Mouse (Mus musculus): ENCODE data around the gene Gm13199. TPM values are rescaled to one million over a fixed set of nuclear protein-coding genes. Genes with fewer than 3 reads are reported as not detected.

The Gm13199 gene
- polyA plus RNA-seq (2011; ENCODE audit: insufficient read depth, insufficient read length, low read depth, missing spikeins), result 1.0 and 2.1 TPM in 2 replicates

DNA sequence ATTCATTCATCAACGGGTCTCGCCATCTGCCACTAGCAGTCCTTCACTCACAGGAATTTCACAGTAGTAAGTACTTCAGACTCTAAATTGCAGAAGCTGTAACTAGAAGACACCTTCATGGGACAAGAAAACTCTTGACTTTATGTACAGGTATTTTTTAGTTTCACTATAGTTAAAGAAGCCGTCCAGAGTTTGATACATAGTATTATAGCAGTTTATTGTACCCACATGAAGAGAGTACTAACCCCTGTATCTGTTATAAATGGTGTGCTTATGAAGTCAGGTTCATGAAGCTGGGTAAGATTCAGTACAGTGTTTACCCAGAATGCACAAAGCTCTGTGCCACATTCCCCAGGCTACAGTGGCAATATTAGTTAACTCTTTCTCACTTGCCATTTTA is at the start of gene Gm13199:
Gene Gm13199 (minus strand): TSS at position 101 of the 400 bp plus-strand sequence.
- peaks cover 33% of the 10 kb centered on the region for H3K36me3 ChIP-seq (ENCODE audit: control insufficient read depth, insufficient read depth, low read length, poor library complexity, severe bottlenecking)
- no peak within 1 kb of the TSS for H3K9ac ChIP-seq (ENCODE audit: low read depth, poor library complexity, severe bottlenecking)
- H3K27me3 ChIP-seq (ENCODE audit: control insufficient read depth, insufficient read depth, low read length, poor library complexity, severe bottlenecking), result no peaks in the 10 kb centered on the region
- H3K4me1 ChIP-seq (ENCODE audit: control insufficient read depth, insufficient read depth, low read length), result no peaks in the 10 kb centered on the region
- H3K27ac ChIP-seq (ENCODE audit: insufficient read depth, low read length), result no peak within 1 kb of the TSS
- TF ChIP-seq EP300 (IDR thresholded peaks at IDR 0.05; ENCODE audit: insufficient read depth, low read depth, low read length), result no peak
- no peak for TF ChIP-seq POLR2A (IDR thresholded peaks at IDR 0.05; ENCODE audit: insufficient read depth, low read length)
- TF ChIP-seq CTCF (IDR thresholded peaks at IDR 0.05; ENCODE audit: low read depth, low read length), result no peak
- H3K4me3 ChIP-seq (ENCODE audit: low read depth, low read length), result no peak within 1 kb of the TSS
- no peaks in the 10 kb centered on the region for H3K9me3 ChIP-seq (replicated peaks; ENCODE audit: control insufficient read depth, insufficient read depth, low read length, poor library complexity, severe bottlenecking)

- Histone ChIP-seq H3K9ac (ENCODE audit: low read depth, poor library complexity, severe bottlenecking) (no peak overlapping the region), H3K4me3 (ENCODE audit: low read depth, low read length) (no peak overlapping the region), H3K4me1 (ENCODE audit: control insufficient read depth, insufficient read depth, low read length) (no peaks in the 10 kb centered on the region), H3K36me3 (ENCODE audit: control insufficient read depth, insufficient read depth, low read length, poor library complexity, severe bottlenecking) (peaks cover 14% of the 10 kb centered on the region), H3K9me3 (replicated peaks; ENCODE audit: control insufficient read depth, insufficient read depth, low read length, poor library complexity, severe bottlenecking) (no peaks in the 10 kb centered on the region), H3K27ac (ENCODE audit: insufficient read depth, low read length) (no peak overlapping the region), H3K27me3 (ENCODE audit: control insufficient read depth, insufficient read depth, low read length, poor library complexity, severe bottlenecking) (no peaks in the 10 kb centered on the region)
- no peak for TF ChIP-seq POLR2A (IDR thresholded peaks at IDR 0.05; ENCODE audit: insufficient read depth, low read length)
- no peak for TF ChIP-seq EP300 (IDR thresholded peaks at IDR 0.05; ENCODE audit: insufficient read depth, low read depth, low read length)
- no peak for TF ChIP-seq CTCF (IDR thresholded peaks at IDR 0.05; ENCODE audit: low read depth, low read length)
Observed at GRCm38 (mm10) chr2:5911282-5911965, 48.7 kb upstream of the Gm13199 start.

DNA sequence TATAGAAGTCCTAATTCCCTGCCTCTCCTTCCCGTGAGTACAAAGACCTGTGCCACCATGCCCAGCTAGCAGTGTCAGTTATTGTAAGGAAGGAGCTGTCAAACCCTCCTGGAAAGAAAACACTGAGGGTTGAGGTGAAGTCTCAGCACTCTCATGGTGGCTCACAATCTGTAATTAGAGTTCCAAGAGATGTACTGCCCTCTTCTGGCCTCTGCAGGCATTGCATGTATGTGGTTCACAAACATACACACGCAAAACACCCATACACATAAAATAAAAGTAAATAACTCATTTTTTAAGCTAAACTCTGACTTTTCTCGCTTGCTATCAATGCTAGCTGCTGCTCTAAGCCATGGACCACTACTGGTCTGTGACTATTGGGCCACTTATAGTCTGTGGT is 43.9 kb upstream of the Gm13199 start:
- Histone ChIP-seq H3K9me3 (replicated peaks; ENCODE audit: control insufficient read depth, insufficient read depth, low read length, poor library complexity, severe bottlenecking) (no peaks in the 10 kb centered on the region), H3K4me1 (ENCODE audit: control insufficient read depth, insufficient read depth, low read length) (no peaks in the 10 kb centered on the region), H3K4me3 (ENCODE audit: low read depth, low read length) (no peak overlapping the region), H3K27ac (ENCODE audit: insufficient read depth, low read length) (no peak overlapping the region), H3K27me3 (ENCODE audit: control insufficient read depth, insufficient read depth, low read length, poor library complexity, severe bottlenecking) (no peaks in the 10 kb centered on the region), H3K36me3 (ENCODE audit: control insufficient read depth, insufficient read depth, low read length, poor library complexity, severe bottlenecking) (peaks cover 10% of the 10 kb centered on the region), H3K9ac (ENCODE audit: low read depth, poor library complexity, severe bottlenecking) (no peak overlapping the region)
- TF ChIP-seq POLR2A (IDR thresholded peaks at IDR 0.05; ENCODE audit: insufficient read depth, low read length) (no peak), EP300 (IDR thresholded peaks at IDR 0.05; ENCODE audit: insufficient read depth, low read depth, low read length) (no peak), CTCF (IDR thresholded peaks at IDR 0.05; ENCODE audit: low read depth, low read length) (peak; percentile 5)

GRCm38 (mm10) chr2:5906092-5906491 is 43.4 kb upstream of the Gm13199 start:
- no peak overlapping the region for H3K9ac ChIP-seq (ENCODE audit: low read depth, poor library complexity, severe bottlenecking)
- H3K27me3 ChIP-seq (ENCODE audit: control insufficient read depth, insufficient read depth, low read length, poor library complexity, severe bottlenecking), result no peaks in the 10 kb centered on the region
- H3K27ac ChIP-seq (ENCODE audit: insufficient read depth, low read length), result no peak overlapping the region
- TF ChIP-seq EP300 (IDR thresholded peaks at IDR 0.05; ENCODE audit: insufficient read depth, low read depth, low read length) (no peak), CTCF (IDR thresholded peaks at IDR 0.05; ENCODE audit: low read depth, low read length) (no peak), POLR2A (IDR thresholded peaks at IDR 0.05; ENCODE audit: insufficient read depth, low read length) (no peak)
- no peaks in the 10 kb centered on the region for H3K9me3 ChIP-seq (replicated peaks; ENCODE audit: control insufficient read depth, insufficient read depth, low read length, poor library complexity, severe bottlenecking)
- H3K4me3 ChIP-seq (ENCODE audit: low read depth, low read length), result no peak overlapping the region
- H3K36me3 ChIP-seq (ENCODE audit: control insufficient read depth, insufficient read depth, low read length, poor library complexity, severe bottlenecking), result peaks cover 10% of the 10 kb centered on the region
- H3K4me1 ChIP-seq (ENCODE audit: control insufficient read depth, insufficient read depth, low read length), result no peaks in the 10 kb centered on the region

DNA sequence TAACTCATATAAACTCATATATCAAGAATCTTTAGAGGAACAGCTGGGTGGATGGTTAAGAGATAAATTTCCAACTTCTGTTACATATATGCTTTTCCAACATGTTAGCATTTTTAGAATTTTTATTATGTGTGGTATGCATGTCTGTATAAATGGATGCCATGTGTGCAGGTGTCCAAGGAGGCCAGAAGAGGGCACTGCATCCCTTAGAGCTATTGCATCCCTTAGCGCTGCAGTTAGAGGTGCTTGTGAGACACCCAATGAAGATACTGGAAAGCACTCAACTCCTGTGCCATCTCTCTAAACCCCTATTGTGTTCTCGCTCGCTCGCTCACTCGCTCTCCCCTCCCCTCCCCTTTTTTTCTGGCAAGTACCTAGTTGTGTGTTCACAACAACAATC is 37.4 kb upstream of the Gm13199 start:
- peak; percentile 76 for TF ChIP-seq CTCF (IDR thresholded peaks at IDR 0.05; ENCODE audit: low read depth, low read length)
- no peak for TF ChIP-seq EP300 (IDR thresholded peaks at IDR 0.05; ENCODE audit: insufficient read depth, low read depth, low read length)
- Histone ChIP-seq H3K36me3 (ENCODE audit: control insufficient read depth, insufficient read depth, low read length, poor library complexity, severe bottlenecking) (peaks cover 8% of the 10 kb centered on the region), H3K4me1 (ENCODE audit: control insufficient read depth, insufficient read depth, low read length) (no peaks in the 10 kb centered on the region), H3K27ac (ENCODE audit: insufficient read depth, low read length) (no peak overlapping the region), H3K4me3 (ENCODE audit: low read depth, low read length) (no peak overlapping the region), H3K27me3 (ENCODE audit: control insufficient read depth, insufficient read depth, low read length, poor library complexity, severe bottlenecking) (no peaks in the 10 kb centered on the region), H3K9me3 (replicated peaks; ENCODE audit: control insufficient read depth, insufficient read depth, low read length, poor library complexity, severe bottlenecking) (no peaks in the 10 kb centered on the region), H3K9ac (ENCODE audit: low read depth, poor library complexity, severe bottlenecking) (no peak overlapping the region)

GRCm38 (mm10) chr2:5894843-5895570 is 32.3 kb upstream of the Gm13199 start, which contains the start of gene Sec61a2:
Gene Sec61a2, minus strand, starts transcription at chr2:5895432.
- TF ChIP-seq POLR2A (IDR thresholded peaks at IDR 0.05; ENCODE audit: insufficient read depth, low read length), result peak; percentile 95
- TF ChIP-seq EP300 (IDR thresholded peaks at IDR 0.05; ENCODE audit: insufficient read depth, low read depth, low read length), result no peak
- Histone ChIP-seq H3K27ac (ENCODE audit: insufficient read depth, low read length) (peak within 1 kb of the TSS; percentile 28; the same call in 1 of the 2 replicates), H3K9me3 (replicated peaks; ENCODE audit: control insufficient read depth, insufficient read depth, low read length, poor library complexity, severe bottlenecking) (no peaks in the 10 kb centered on the region)

More at GRCm38 (mm10) chr2:5894843-5895570, 32.3 kb upstream of the Gm13199 start, which contains the start of gene Sec61a2:
- Histone ChIP-seq H3K9ac (ENCODE audit: low read depth, poor library complexity, severe bottlenecking) (peak within 1 kb of the TSS; percentile 96), H3K4me3 (ENCODE audit: low read depth, low read length) (peak within 1 kb of the TSS; percentile 97), H3K27me3 (ENCODE audit: control insufficient read depth, insufficient read depth, low read length, poor library complexity, severe bottlenecking) (no peaks in the 10 kb centered on the region), H3K4me1 (ENCODE audit: control insufficient read depth, insufficient read depth, low read length) (no peaks in the 10 kb centered on the region), H3K36me3 (ENCODE audit: control insufficient read depth, insufficient read depth, low read length, poor library complexity, severe bottlenecking) (peaks cover 12% of the 10 kb centered on the region)
